Mouse (Mus musculus): ENCODE measurements around the gene Unc5b.

DNA sequence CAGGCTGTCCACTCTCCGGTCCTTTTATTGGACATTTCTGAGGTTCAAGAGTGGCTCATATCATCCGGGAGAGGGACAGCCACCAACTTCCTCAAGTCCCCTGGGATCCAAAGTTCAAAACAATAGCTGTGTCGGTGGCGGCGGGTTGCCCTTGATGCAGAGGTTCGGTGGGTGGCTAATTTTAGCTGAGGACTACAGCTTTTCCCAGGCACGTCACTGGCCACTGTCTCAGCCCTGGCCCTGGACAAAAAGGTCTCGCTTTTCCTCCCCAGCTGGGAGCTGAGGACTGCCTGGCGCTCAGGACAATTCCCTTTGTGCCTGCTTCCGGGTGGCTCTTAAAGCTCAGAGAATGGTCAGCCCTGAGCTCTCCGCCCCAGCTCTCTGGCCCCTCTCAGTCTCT is 38.5 kb downstream of the Unc5b start:
- no peak for TF ChIP-seq CTCF (IDR thresholded peaks at IDR 0.05; ENCODE audit: control insufficient read depth, insufficient read depth, low read length)
- TF ChIP-seq POLR2A (IDR thresholded peaks at IDR 0.05; ENCODE audit: borderline replicate concordance, control insufficient read depth, low read depth, low read length): no peak
